Mouse (Mus musculus): ENCODE results near the gene Adam1b. TPM values are rescaled to one million over a fixed set of nuclear protein-coding genes. Genes with fewer than 3 reads are reported as not detected.

Gene Adam1b
- polyA plus RNA-seq, 1 experiment from 2014 or later = 0.10 TPM

DNA sequence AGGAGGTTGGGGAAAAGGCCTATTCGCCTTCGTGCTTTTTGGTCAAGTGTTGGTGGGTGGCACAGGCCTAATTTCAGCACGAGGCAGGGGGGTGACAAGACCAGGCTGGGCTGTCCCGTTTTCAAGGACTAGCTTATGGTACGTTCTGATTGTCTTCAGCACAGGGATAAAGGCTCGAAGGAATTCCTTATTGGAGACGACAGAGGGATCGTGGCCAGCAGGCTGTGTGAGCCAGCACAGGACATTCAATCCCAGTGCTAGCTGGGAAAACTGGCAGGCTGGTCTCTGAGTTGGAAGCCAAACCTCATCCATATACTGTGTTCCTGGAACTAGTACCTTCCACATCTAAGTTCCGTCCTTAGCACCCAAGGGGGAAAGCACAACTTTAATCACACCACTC lies 50.3 kb downstream of the Adam1b start:
- Histone ChIP-seq H3K27ac (peak overlapping the region; percentile 94), H3K36me3 (replicated peaks) (peaks cover 21% of the 10 kb centered on the region), H3K9ac (peak overlapping the region; percentile 94), H3K4me3 (replicated peaks) (peak overlapping the region; percentile 81), H3K27me3 (no peaks in the 10 kb centered on the region), H3K9me3 (0 out of 2 replicates have a peak, but pooled peaks cover 2% of the 10 kb centered on the region), H3K4me1 (peaks cover 28% of the 10 kb centered on the region), H3K4me2 (peak overlapping the region; percentile 68)
- ATAC-seq (ENCODE audit: low FRiP score) = no peak; the same call in 1 of the 2 replicates
- WGBS = 9% methylated on average over 9 of the region's 9 CpGs

DNA sequence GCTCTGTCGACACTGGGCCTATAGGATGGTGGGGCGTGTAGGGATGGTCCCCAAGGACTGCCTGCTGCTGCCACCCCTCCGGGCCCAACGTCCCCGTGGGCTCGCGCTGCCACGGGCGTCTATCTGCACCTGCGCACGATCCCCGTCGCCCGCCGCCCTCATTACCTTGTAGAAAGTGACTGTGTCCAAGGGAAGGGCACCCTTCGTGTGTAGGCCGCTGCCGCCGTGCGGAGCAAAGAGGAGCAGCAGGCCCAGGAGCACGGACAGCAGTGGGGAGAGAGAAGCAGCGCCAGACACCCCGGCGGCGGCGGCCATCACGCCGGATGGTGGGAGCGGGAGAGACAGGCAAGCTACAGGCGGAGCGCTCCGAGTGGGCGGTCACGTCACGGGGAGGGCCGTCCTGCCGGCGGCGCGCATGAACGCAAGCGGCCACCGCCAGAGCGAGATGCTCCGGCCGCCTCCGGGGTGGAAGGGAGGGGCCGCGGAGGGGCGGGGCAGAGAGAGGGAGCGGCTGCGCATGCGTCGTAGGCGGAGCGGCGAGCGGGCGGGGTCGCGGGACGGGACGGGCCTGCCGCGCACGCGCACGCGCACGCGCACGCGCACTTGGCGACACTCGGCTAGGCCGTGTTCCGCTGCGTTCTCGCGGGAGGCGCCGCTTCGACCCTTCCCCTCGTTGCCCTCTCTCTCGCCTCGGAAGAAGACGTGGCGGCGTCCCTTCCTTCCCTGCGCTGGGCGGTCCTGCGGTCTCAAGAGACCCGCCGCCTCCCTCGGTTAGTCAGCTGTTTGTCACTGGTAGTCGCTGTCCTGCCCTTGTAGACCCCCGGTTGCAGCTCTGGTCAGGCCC lies 51.0 kb downstream of the Adam1b start, which contains the start of gene Erp29:
TSS of gene Erp29 (minus strand) at position 481 of the 844 bp plus-strand sequence.
- Histone ChIP-seq H3K4me2 (peak within 1 kb of the TSS; percentile 68), H3K4me3 (replicated peaks) (peak within 1 kb of the TSS; percentile 81), H3K27me3 (no peaks in the 10 kb centered on the region), H3K27ac (peak within 1 kb of the TSS; percentile 94), H3K36me3 (replicated peaks) (peaks cover 27% of the 10 kb centered on the region), H3K4me1 (peaks cover 28% of the 10 kb centered on the region), H3K9ac (peak within 1 kb of the TSS; percentile 94), H3K9me3 (0 out of 2 replicates have a peak, but pooled peaks cover 2% of the 10 kb centered on the region)
- ATAC-seq (ENCODE audit: low FRiP score) = peak; percentile 94
- WGBS = under 1% methylated on average over 86 of the region's 97 CpGs

DNA sequence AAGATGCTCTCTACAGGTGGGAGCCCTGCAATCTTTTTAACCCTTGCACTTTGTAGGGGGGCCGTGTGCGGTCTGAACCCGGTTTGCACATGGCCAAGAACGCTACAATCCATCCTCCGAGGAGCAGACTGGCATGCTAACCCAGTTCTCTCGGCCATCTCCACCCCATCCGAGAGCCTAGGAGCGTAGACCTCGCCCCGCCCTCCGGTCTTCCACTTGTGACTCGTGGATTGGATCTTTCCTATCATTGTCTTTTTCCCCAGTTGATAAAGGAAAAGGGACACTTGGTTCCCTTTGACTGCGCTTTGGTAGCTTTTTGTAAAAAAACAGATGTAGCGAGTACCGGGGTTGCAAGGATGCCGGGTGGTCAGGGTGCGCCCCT lies 51.6 kb downstream of the Adam1b start, which contains the start of gene Tmem116:
TSS of gene Tmem116 (plus strand) at position 250 of the 382 bp plus-strand sequence.
- Histone ChIP-seq H3K4me2 (peak within 1 kb of the TSS; percentile 68), H3K27me3 (no peaks in the 10 kb centered on the region), H3K4me1 (peaks cover 28% of the 10 kb centered on the region), H3K4me3 (replicated peaks) (peak within 1 kb of the TSS; percentile 81), H3K9me3 (0 out of 2 replicates have a peak, but pooled peaks cover 2% of the 10 kb centered on the region), H3K27ac (peak within 1 kb of the TSS; percentile 94), H3K9ac (peak within 1 kb of the TSS; percentile 94), H3K36me3 (replicated peaks) (peaks cover 33% of the 10 kb centered on the region)
- ATAC-seq (ENCODE audit: low FRiP score) = peak; percentile 34; the same call in 1 of the 2 replicates
- 0% methylated on average over 17 of the region's 17 CpGs for WGBS

DNA sequence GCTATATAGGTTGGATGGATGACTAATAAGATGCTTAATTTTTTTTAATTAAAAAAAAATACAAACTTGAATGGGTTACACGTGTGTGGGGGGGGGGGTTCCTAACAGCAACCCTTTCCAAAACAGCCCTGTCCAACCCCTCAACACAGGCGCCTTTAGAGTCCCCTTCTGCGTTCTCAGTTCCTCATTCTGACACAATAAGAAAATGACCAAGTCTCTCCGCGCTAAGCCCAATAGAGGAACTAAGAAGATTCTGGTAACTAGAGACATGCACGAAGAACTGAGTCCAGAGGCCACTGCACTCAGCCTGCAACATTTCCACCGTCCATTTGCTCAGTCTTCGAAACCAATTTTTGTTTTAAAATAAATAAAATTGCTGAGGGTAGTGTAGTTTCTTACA lies 52.0 kb downstream of the Adam1b start:
- H3K27ac ChIP-seq = peak overlapping the region; percentile 94; the same call in 1 of the 2 replicates

DNA sequence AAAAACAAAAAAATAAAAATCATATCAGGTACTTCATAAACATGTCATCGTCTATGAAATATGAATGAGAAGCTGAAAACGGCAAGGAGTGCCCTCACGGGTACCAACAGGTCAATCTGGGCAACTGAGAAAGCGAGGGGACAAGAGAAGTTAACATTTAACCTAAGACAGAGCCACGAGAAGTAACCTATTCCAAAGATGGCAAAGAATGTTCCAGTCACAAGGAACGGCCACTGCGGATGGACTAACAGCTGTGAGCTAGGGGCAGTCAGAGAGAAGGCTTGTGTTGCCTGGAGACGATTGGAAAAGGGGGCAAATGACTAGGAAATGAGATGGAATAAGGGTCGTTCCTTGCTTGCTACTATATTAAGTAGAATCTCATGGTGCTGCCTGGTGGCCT lies 52.8 kb downstream of the Adam1b start:
- Histone ChIP-seq H3K36me3 (replicated peaks) (peaks cover 45% of the 10 kb centered on the region), H3K27me3 (no peaks in the 10 kb centered on the region), H3K9me3 (0 out of 2 replicates have a peak, but pooled peaks cover 2% of the 10 kb centered on the region), H3K27ac (no peak overlapping the region), H3K4me3 (replicated peaks) (no peak overlapping the region; the same call in 1 of the 2 replicates), H3K9ac (no peak overlapping the region), H3K4me1 (peaks cover 28% of the 10 kb centered on the region), H3K4me2 (peak overlapping the region; percentile 68)
- 88% methylated on average over 9 of the region's 9 CpGs for WGBS
- no peak for ATAC-seq (ENCODE audit: low FRiP score)

More for the DNA sequence above, 52.0 kb downstream of the Adam1b start:
- H3K36me3 ChIP-seq (replicated peaks) = peaks cover 38% of the 10 kb centered on the region
- H3K9ac ChIP-seq = peak overlapping the region; percentile 94
- peak overlapping the region; percentile 81 for H3K4me3 ChIP-seq (replicated peaks)
- peaks cover 28% of the 10 kb centered on the region for H3K4me1 ChIP-seq
- H3K9me3 ChIP-seq = 0 out of 2 replicates have a peak, but pooled peaks cover 2% of the 10 kb centered on the region
- 32% methylated on average over 8 of the region's 8 CpGs for WGBS
- peak overlapping the region; percentile 68 for H3K4me2 ChIP-seq
- ATAC-seq (ENCODE audit: low FRiP score) = no peak
- no peaks in the 10 kb centered on the region for H3K27me3 ChIP-seq

Other genes starting within 250 kb of the Adam1b start
- gene Trafd1, start 117.8 kb downstream of the Adam1b start, polyA plus RNA-seq (2016; fragmentation: Nextera tagmentation; extraction: Ambion mirVana) = 103 and 109 TPM in 2 replicates
- 49.3 and 51.4 TPM in 2 replicates for gene Naa25, start 105.5 kb downstream of the Adam1b start, polyA plus RNA-seq (2016; fragmentation: Nextera tagmentation; extraction: Ambion mirVana)
- 0.72 and 1.8 TPM in 2 replicates for gene Tmem116, start 51.5 kb downstream of the Adam1b start, polyA plus RNA-seq (2016; fragmentation: Nextera tagmentation; extraction: Ambion mirVana)
- gene Erp29, start 50.9 kb downstream of the Adam1b start, polyA plus RNA-seq (2016; fragmentation: Nextera tagmentation; extraction: Ambion mirVana) = 103 and 115 TPM in 2 replicates
- 3.3 and 3.7 TPM in 2 replicates for gene Adam1a, start 42.0 kb upstream of the Adam1b start, polyA plus RNA-seq (2016; fragmentation: Nextera tagmentation; extraction: Ambion mirVana)
- gene Gm42878, start 42.0 kb upstream of the Adam1b start, polyA plus RNA-seq (2016; fragmentation: Nextera tagmentation; extraction: Ambion mirVana) = not detected in 2 replicates
- 56.7 and 60.6 TPM in 2 replicates for gene Mapkapk5, start 42.5 kb upstream of the Adam1b start, polyA plus RNA-seq (2016; fragmentation: Nextera tagmentation; extraction: Ambion mirVana)
- gene Aldh2, start 90.4 kb upstream of the Adam1b start, polyA plus RNA-seq (2016; fragmentation: Nextera tagmentation; extraction: Ambion mirVana) = 108 and 110 TPM in 2 replicates
- gene Acad12, start 115.5 kb upstream of the Adam1b start, polyA plus RNA-seq (2016; fragmentation: Nextera tagmentation; extraction: Ambion mirVana) = 1.3 and 2.0 TPM in 2 replicates
- 1.3 and 2.5 TPM in 2 replicates for gene Acad10, start 157.1 kb upstream of the Adam1b start, polyA plus RNA-seq (2016; fragmentation: Nextera tagmentation; extraction: Ambion mirVana)
- gene Brap, start 157.1 kb upstream of the Adam1b start, polyA plus RNA-seq (2016; fragmentation: Nextera tagmentation; extraction: Ambion mirVana) = 45.2 and 47.3 TPM in 2 replicates
- gene Atxn2, start 207.9 kb upstream of the Adam1b start, polyA plus RNA-seq (2016; fragmentation: Nextera tagmentation; extraction: Ambion mirVana) = 58.9 and 77.1 TPM in 2 replicates

Measured in forebrain, embryonic 12.5 days (tissue).